Mouse (Mus musculus) CH12.LX (cell line): ENCODE measurements around the gene Gm6583. TPM values are rescaled to one million over a fixed set of nuclear protein-coding genes. Genes with fewer than 3 reads are reported as not detected.
"Not testable (repeated sequence)": the region's sequence is repeated elsewhere in the genome, so short reads cannot be mapped to it uniquely, and the experiment has no call there.

Source experiments
- DNase-seq: peaks from one replicate; pipeline ENCODE4 v3.0.0-alpha.2; 2013; ENCODE audit errors: extremely low read depth
- H3K27ac ChIP-seq: 2 replicates; pipeline ENCODE4 v1.5.1; 2012; ENCODE audit warnings: low read depth, mild to moderate bottlenecking, control low read depth, moderate library complexity; ENCODE audit not compliant: insufficient read depth
- H3K27me3 ChIP-seq: replicated peaks from 2 replicates; pipeline ENCODE3; 2012; ENCODE audit warnings: inconsistent platforms
- H3K36me3 ChIP-seq, 2 experiments: replicated peaks in 1 of 2; 2 replicates each; pipeline versions ENCODE3 to v1.6.1; 2012; ENCODE audit warnings: inconsistent platforms in 1 of 2, low read length in 1 of 2, mild to moderate bottlenecking in 1 of 2, mixed read lengths in 1 of 2, moderate library complexity in 1 of 2; ENCODE audit not compliant: control insufficient read depth in 1 of 2, insufficient read depth in 1 of 2
- H3K4me1 ChIP-seq, 2 experiments: 2 replicates each; pipeline ENCODE4 v1.6.1; 2012; ENCODE audit warnings: inconsistent platforms in 1 of 2, moderate library complexity in 1 of 2; ENCODE audit not compliant: insufficient read depth in 2 of 2, control insufficient read depth in 1 of 2
- H3K4me2 ChIP-seq: 2 replicates; pipeline ENCODE4 v1.6.1; 2012; ENCODE audit warnings: low read depth, mild to moderate bottlenecking, control low read depth; ENCODE audit not compliant: poor library complexity, insufficient read depth, severe bottlenecking
- H3K4me3 ChIP-seq, 3 experiments: fragments of 150-350 bp in 1 of 3; sonication (generic) in 1 of 3; replicated peaks in 1 of 3; 2 replicates each; pipeline versions ENCODE3 to v1.5.1; 2011 to 2012; ENCODE audit warnings: low read depth in 2 of 3, low read length in 2 of 3, mild to moderate bottlenecking in 2 of 3, moderate library complexity in 2 of 3, control low read depth in 1 of 3, improper control_type of control experiment in 1 of 3, inconsistent platforms in 1 of 3, mixed read lengths in 1 of 3; ENCODE audit not compliant: poor library complexity in 1 of 3
- H3K79me2 ChIP-seq: replicated peaks from 2 replicates; pipeline ENCODE4 v1.6.1; 2012; ENCODE audit warnings: mild to moderate bottlenecking, moderate library complexity; ENCODE audit not compliant: control insufficient read depth, poor library complexity, insufficient read depth, severe bottlenecking; ENCODE audit errors: extremely low read depth
- H3K9ac ChIP-seq: 2 replicates; pipeline ENCODE4 v1.6.1; 2012; ENCODE audit warnings: low read depth, mild to moderate bottlenecking, control low read depth, moderate library complexity; ENCODE audit not compliant: insufficient read depth
- H3K9me3 ChIP-seq: replicated peaks from 2 replicates; pipeline ENCODE3; 2012; ENCODE audit warnings: low read length, inconsistent platforms, mixed read lengths
- CTCF ChIP-seq, 2 experiments: IDR thresholded peaks in 1 of 2; conservative IDR thresholded peaks in 1 of 2; 2 replicates each; pipeline ENCODE4 v1.5.1; 2011 to 2012; ENCODE audit warnings: low read depth in 2 of 2, low read length in 2 of 2, improper control_type of control experiment in 1 of 2, inconsistent platforms in 1 of 2, mild to moderate bottlenecking in 1 of 2, moderate library complexity in 1 of 2
- MXI1 ChIP-seq: IDR thresholded peaks from 2 replicates; pipeline ENCODE4 v1.6.1; 2011; ENCODE audit warnings: mild to moderate bottlenecking, low read depth, low read length, improper control_type of control experiment
- NELFE ChIP-seq: IDR thresholded peaks from 2 replicates; pipeline ENCODE4 v1.6.1; 2011; ENCODE audit warnings: low read depth, low read length, improper control_type of control experiment
- POLR2AphosphoS2 ChIP-seq: IDR thresholded peaks from 2 replicates; pipeline ENCODE4 v1.6.1; 2011; ENCODE audit warnings: low read depth, low read length, improper control_type of control experiment
- RAD21 ChIP-seq: IDR thresholded peaks from 2 replicates; pipeline ENCODE4 v1.6.1; 2011; ENCODE audit warnings: low read depth, mild to moderate bottlenecking, low read length, improper control_type of control experiment, moderate library complexity
- SMC3 ChIP-seq: IDR thresholded peaks from 2 replicates; pipeline ENCODE4 v1.6.1; 2011; ENCODE audit warnings: low read depth, low read length, improper control_type of control experiment
- TBP ChIP-seq: conservative IDR thresholded peaks from 2 replicates; pipeline ENCODE4 v1.6.1; 2011; ENCODE audit warnings: low read depth, low read length, improper control_type of control experiment
- UBTF ChIP-seq: IDR thresholded peaks from 2 replicates; pipeline ENCODE4 v1.6.1; 2012; ENCODE audit warnings: low read depth, mild to moderate bottlenecking, inconsistent platforms, low read length, improper control_type of control experiment, moderate library complexity
- dilution Hi-C: fragments of 300-500 bp; cut with MboI; formaldehyde crosslinking; loops from 2 replicates; pipeline ENCODE4 v1.14.3; 2020; ENCODE audit warnings: low sequenced_read_pairs; ENCODE audit not compliant: extremely low pct_unique_long_range_greater_than_20kb, extremely low pct_ligation_motif_present
- in situ Hi-C: fragments of 300-500 bp; cut with MboI; formaldehyde crosslinking; loops from 3 replicates; pipeline ENCODE4 v1.14.3; 2019; ENCODE audit warnings: low sequenced_read_pairs, low pct_ligation_motif_present, low pct_unique_long_range_greater_than_20kb, mixed read lengths
- polyA plus RNA-seq: library from polyadenylated mRNA; unstranded; fragments of >175 nt; gene quantifications from 2 replicates; pipeline ENCODE4 v1.2.1, GENCODE M21; 2012; ENCODE audit warnings: low read depth; ENCODE audit not compliant: insufficient read length
- total RNA-seq, 2 experiments: library from RNA; depleted of rRNA; stranded (reverse); fragments of 300-350 nt in 1 of 2; fragments of >200 nt in 1 of 2; gene quantifications; 2 replicates each; pipeline ENCODE4 v1.2.3; 2012 to 2014

The Gm6583 gene
- total and polyA plus RNA-seq, 3 experiments: not detected

DNA sequence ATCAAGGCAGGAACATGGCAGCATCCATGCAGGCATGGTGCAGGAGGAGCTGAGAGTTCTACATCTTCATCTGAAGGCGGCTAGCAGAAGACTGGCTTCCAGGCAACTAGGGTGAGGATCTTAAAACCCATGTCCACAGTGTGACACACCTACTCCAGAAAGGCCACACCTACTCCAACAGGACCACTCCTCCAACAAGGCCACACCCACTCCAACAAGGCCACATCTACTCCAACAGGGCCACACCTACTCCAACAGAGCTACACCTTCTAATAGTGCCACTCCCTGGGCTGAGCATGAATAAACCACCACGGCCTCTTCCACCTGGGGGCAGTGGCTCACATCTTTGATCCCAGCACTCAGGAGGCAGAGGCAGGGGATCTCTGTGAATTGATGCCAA, 36.5 kb downstream of the Gm6583 start:
- DNase-seq: peak; percentile 46
- peak in 1 of 2 experiments; percentile 37; a peak in 2 of 4 replicates for TF ChIP-seq CTCF (conservative IDR thresholded peaks at IDR 0.05 in 1 of 2, IDR thresholded peaks at IDR 0.05 in 1 of 2; ENCODE audit: low read depth in 2 of 2, low read length in 2 of 2)
- 0 out of 2 replicates have a peak, but pooled peaks have one; percentile 18 for TF ChIP-seq SMC3
- Histone ChIP-seq H3K27me3 (peaks cover 25% of the 10 kb centered on the region), H3K36me3 (peaks cover 0 to 19% of the 10 kb centered on the region in 2 experiments)
- H3K79me2 ChIP-seq, H3K4me2 ChIP-seq, H3K9me3 ChIP-seq, H3K4me3 ChIP-seq, H3K9ac ChIP-seq, H3K27ac ChIP-seq, dilution Hi-C loops, H3K4me1 ChIP-seq: not testable (repeated sequence)
- in situ Hi-C loops: loop anchor here (5.0 kb wide), 1 partner anchor 77 kb away; no protein-coding TSS in a partner anchor

DNA sequence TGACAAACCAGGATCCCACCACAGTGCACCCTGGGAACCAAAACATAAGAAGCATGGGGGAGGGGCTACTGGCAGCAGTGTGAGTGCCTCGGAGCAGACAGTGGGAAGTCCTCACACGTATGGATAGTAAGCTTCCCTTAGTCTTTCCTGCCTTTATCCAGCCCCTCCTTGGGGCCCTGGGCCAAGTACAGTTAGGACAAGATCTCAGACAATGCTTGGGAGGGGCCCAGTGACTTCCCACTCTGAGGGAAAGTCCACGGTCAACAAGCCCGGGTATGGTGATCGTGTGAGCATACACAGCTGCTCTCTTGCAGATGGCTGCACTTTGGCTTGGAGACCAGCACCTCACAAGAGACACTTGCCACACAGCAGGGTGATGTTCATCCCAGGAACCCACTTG, 38.5 kb downstream of the Gm6583 start:
- dilution Hi-C loops (no loop called here), in situ Hi-C loops (loop anchor here (5.0 kb wide), 1 partner anchor 75 kb away; no protein-coding TSS in a partner anchor)
- TF ChIP-seq RAD21 (no peak), MXI1 (no peak), NELFE (no peak), UBTF (no peak), TBP (no peak)
- no peak overlapping the region for H3K9ac ChIP-seq
- no peak for DNase-seq
- no peak overlapping the region for H3K27ac ChIP-seq
- H3K4me2 ChIP-seq: no peak overlapping the region
- peaks cover 6 to 39% of the 10 kb centered on the region in 2 experiments for H3K36me3 ChIP-seq
- H3K9me3 ChIP-seq: no peaks in the 10 kb centered on the region
- H3K27me3 ChIP-seq: peaks cover 14% of the 10 kb centered on the region
- H3K4me3 ChIP-seq: no peak overlapping the region
- 0 out of 4 replicates have a peak, but pooled peaks cover 0 to 4% of the 10 kb centered on the region in 2 experiments for H3K4me1 ChIP-seq
- H3K79me2 ChIP-seq: no peaks in the 10 kb centered on the region

DNA sequence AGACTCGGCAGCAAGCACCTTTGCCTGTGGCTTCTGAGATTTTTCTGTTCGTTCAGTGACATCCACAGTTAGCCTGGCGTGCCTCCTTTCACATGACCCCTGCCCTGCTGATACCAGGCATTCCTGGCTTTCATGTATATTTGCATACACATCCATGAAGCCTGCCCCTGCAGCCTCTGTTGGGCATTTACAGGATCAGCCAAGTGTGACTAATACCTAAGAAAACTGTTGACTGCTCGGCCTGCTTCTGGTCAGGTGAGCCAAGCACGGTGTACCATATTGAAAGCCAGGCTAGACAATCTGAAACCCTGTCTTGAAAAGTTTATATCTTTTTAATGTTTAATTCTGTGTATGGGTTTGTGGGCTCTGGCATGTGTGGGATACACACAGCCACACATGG, 39.4 kb downstream of the Gm6583 start:
- in situ Hi-C loops: loop anchor here (5.0 kb wide), 1 partner anchor 74 kb away; no protein-coding TSS in a partner anchor
- DNase-seq: no peak

More for the DNA sequence above, 39.4 kb downstream of the Gm6583 start:
- H3K79me2 ChIP-seq: no peaks in the 10 kb centered on the region
- TF ChIP-seq TBP: no peak
- no peak for TF ChIP-seq POLR2AphosphoS2
- TF ChIP-seq RAD21: no peak
- H3K4me1 ChIP-seq: 0 out of 4 replicates have a peak, but pooled peaks cover 0 to 4% of the 10 kb centered on the region in 2 experiments
- H3K27me3 ChIP-seq: peaks cover 9% of the 10 kb centered on the region
- H3K9ac ChIP-seq: no peak overlapping the region
- no peak overlapping the region for H3K4me2 ChIP-seq
- no peaks in the 10 kb centered on the region for H3K9me3 ChIP-seq
- H3K36me3 ChIP-seq: peaks cover 6 to 45% of the 10 kb centered on the region in 2 experiments
- dilution Hi-C loops: no loop called here
- H3K27ac ChIP-seq: no peak overlapping the region
- no peak overlapping the region for H3K4me3 ChIP-seq
